Mouse (Mus musculus): ENCODE data around the gene Mns1.

DNA sequence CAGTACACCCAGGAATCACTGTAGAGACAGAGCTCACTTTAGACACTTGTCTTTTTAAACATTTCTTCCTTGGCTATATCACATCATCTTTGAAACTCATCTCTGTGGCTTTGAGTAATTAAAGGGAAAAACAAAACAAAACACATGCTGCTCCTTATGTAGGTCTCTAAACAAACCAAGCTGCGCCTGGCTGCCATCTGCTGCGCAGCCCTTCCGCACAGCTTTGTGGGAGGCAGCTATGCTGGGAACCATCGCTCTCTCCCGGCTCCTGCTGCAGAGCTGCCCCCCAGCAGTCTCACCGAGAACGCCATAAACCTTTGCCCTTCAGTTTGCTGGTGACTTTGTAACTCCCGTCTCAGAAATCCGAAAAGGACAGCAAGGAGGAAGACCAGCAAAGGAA, 37.7 kb downstream of the Mns1 start:
- TF ChIP-seq POLR2A (IDR thresholded peaks at IDR 0.05; ENCODE audit: insufficient read depth, low read length) (no peak), CTCF (IDR thresholded peaks at IDR 0.05; ENCODE audit: low read depth, low read length) (no peak)

Data from ES-Bruce4 (cell line).